Mouse (Mus musculus) hindbrain, postnatal 0 days (tissue): ENCODE measurements at regions not wholly inside any gene's neighbourhood (a gene's known extent, or its start where the extent isn't known, plus 50 kb on each side); places are given as distances from the start of the nearest gene placed in this dataset.

Source experiments
- ATAC-seq: fragments of 200-750 bp; cut with Nextera tagmentation; 2 replicates; pipeline ENCODE4 v1.8.0; 2017; ENCODE audit warnings: mild to moderate bottlenecking, moderate TSS enrichment, moderate library complexity
- DNase-seq: peaks from one replicate; pipeline ENCODE4 v3.0.0-alpha.2; 2015; ENCODE audit warnings: low spot score
- H3K27ac ChIP-seq: fragments of 300-500 bp; sonication (generic); 2 replicates; pipeline ENCODE4 v1.5.1; 2014; ENCODE audit warnings: mild to moderate bottlenecking
- H3K27me3 ChIP-seq: fragments of 300-500 bp; sonication (generic); 2 replicates; pipeline ENCODE4 v1.6.1; 2014; ENCODE audit warnings: low read length, mixed read lengths; ENCODE audit not compliant: insufficient read depth
- H3K36me3 ChIP-seq: fragments of 300-500 bp; sonication (generic); 2 replicates; pipeline ENCODE4 v1.6.1; 2014; ENCODE audit warnings: low read length, mixed read lengths; ENCODE audit not compliant: insufficient read depth
- H3K4me1 ChIP-seq: fragments of 300-500 bp; sonication (generic); 2 replicates; pipeline ENCODE4 v1.6.1; 2014; ENCODE audit warnings: antibody characterized with exemption, low read length, mixed read lengths; ENCODE audit not compliant: insufficient read depth
- H3K4me2 ChIP-seq: fragments of 300-500 bp; sonication (generic); 2 replicates; pipeline ENCODE4 v1.6.1; 2014; ENCODE audit warnings: low read depth, mild to moderate bottlenecking, low read length, moderate library complexity, mixed read lengths
- H3K4me3 ChIP-seq: fragments of 300-500 bp; sonication (generic); 2 replicates; pipeline ENCODE4 v1.5.1; 2014; ENCODE audit warnings: low read length
- H3K9ac ChIP-seq: fragments of 300-500 bp; sonication (generic); replicated peaks from 2 replicates; pipeline ENCODE4 v1.6.1; 2014; ENCODE audit warnings: mild to moderate bottlenecking, low read length, moderate library complexity, mixed read lengths
- H3K9me3 ChIP-seq: fragments of 300-500 bp; sonication (generic); 2 replicates; pipeline ENCODE4 v1.6.1; 2016; ENCODE audit warnings: low read length, mixed read lengths
- CTCF ChIP-seq: IDR thresholded peaks from 2 replicates; pipeline ENCODE4 v1.5.1; 2016; ENCODE audit warnings: antibody characterized with exemption, control low read depth, low read depth
- WGBS: fragments of 180-500 bp; shearing (Covaris S2); extraction: QIAGEN DNeasy Blood & Tissue Kit; methylation state at CpG from one replicate; pipeline ENCODE4 v1.1.7; 2014; 5-methylcytosine and 5-hydroxymethylcytosine counted together

GRCm38 (mm10) chr14:89242159-89242558 lies 771.0 kb upstream of the Pcdh20 start:
- no peak overlapping the region for H3K4me2 ChIP-seq
- no peaks in the 10 kb centered on the region for H3K9me3 ChIP-seq
- no peak overlapping the region for H3K27ac ChIP-seq
- WGBS: 89% methylated on average over 1 of the region's 1 CpGs
- no peaks in the 10 kb centered on the region for H3K4me1 ChIP-seq
- H3K9ac ChIP-seq: no peak overlapping the region
- no peak for TF ChIP-seq CTCF
- no peak overlapping the region for H3K4me3 ChIP-seq
- ATAC-seq: no peak
- no peak for DNase-seq
- no peaks in the 10 kb centered on the region for H3K27me3 ChIP-seq
- H3K36me3 ChIP-seq: no peaks in the 10 kb centered on the region

- Histone ChIP-seq H3K9ac (no peak overlapping the region), H3K27ac (no peak overlapping the region), H3K4me1 (no peaks in the 10 kb centered on the region), H3K9me3 (no peaks in the 10 kb centered on the region), H3K4me2 (no peak overlapping the region), H3K27me3 (no peaks in the 10 kb centered on the region), H3K4me3 (no peak overlapping the region), H3K36me3 (no peaks in the 10 kb centered on the region)
- DNase-seq (no peak), ATAC-seq (no peak)
- TF ChIP-seq CTCF: no peak
- 84% methylated on average over 3 of the region's 3 CpGs for WGBS
Observed at GRCm38 (mm10) chr14:89236501-89236900, 765.3 kb upstream of the Pcdh20 start.

GRCm38 (mm10) chr14:89230482-89230881 lies 759.3 kb upstream of the Pcdh20 start:
- H3K27ac ChIP-seq: no peak overlapping the region
- no peak for TF ChIP-seq CTCF

GRCm38 (mm10) chr14:89217390-89217789 lies 746.2 kb upstream of the Pcdh20 start:
- no peak for TF ChIP-seq CTCF
- Histone ChIP-seq H3K9ac (no peak overlapping the region), H3K4me2 (no peak overlapping the region), H3K9me3 (no peaks in the 10 kb centered on the region), H3K27ac (no peak overlapping the region), H3K36me3 (no peaks in the 10 kb centered on the region), H3K27me3 (no peaks in the 10 kb centered on the region), H3K4me3 (no peak overlapping the region), H3K4me1 (no peaks in the 10 kb centered on the region)
- DNase-seq (no peak), ATAC-seq (no peak)
- WGBS: 32% methylated on average over 1 of the region's 1 CpGs

More at GRCm38 (mm10) chr14:89230482-89230881, 759.3 kb upstream of the Pcdh20 start:
- ATAC-seq (no peak), DNase-seq (no peak)
- Histone ChIP-seq H3K27me3 (no peaks in the 10 kb centered on the region), H3K36me3 (no peaks in the 10 kb centered on the region), H3K4me3 (no peak overlapping the region), H3K4me2 (peak overlapping the region; percentile 33), H3K9me3 (no peaks in the 10 kb centered on the region), H3K4me1 (no peaks in the 10 kb centered on the region), H3K9ac (no peak overlapping the region)
- WGBS: 39% methylated on average over 8 of the region's 8 CpGs

- peak; percentile 79 for DNase-seq
- Histone ChIP-seq H3K27me3 (no peaks in the 10 kb centered on the region), H3K4me2 (no peak overlapping the region), H3K9me3 (no peaks in the 10 kb centered on the region), H3K27ac (no peak overlapping the region), H3K9ac (no peak overlapping the region), H3K36me3 (no peaks in the 10 kb centered on the region), H3K4me1 (no peaks in the 10 kb centered on the region), H3K4me3 (no peak overlapping the region)
- 31% methylated on average over 2 of the region's 2 CpGs for WGBS
- ATAC-seq: no peak
- TF ChIP-seq CTCF: peak; percentile 68
Observed at GRCm38 (mm10) chr14:89181386-89181979, 710.3 kb upstream of the Pcdh20 start.

- Histone ChIP-seq H3K4me2 (no peak overlapping the region), H3K9ac (no peak overlapping the region), H3K27ac (no peak overlapping the region), H3K27me3 (no peaks in the 10 kb centered on the region), H3K36me3 (no peaks in the 10 kb centered on the region), H3K4me1 (no peaks in the 10 kb centered on the region), H3K9me3 (no peaks in the 10 kb centered on the region), H3K4me3 (no peak overlapping the region)
- WGBS: 48% methylated on average over 3 of the region's 3 CpGs
- DNase-seq (peak; percentile 3), ATAC-seq (no peak)
- no peak for TF ChIP-seq CTCF
Observed at GRCm38 (mm10) chr14:89142994-89143686, 671.9 kb upstream of the Pcdh20 start.

GRCm38 (mm10) chr14:89099296-89099695 lies 628.1 kb upstream of the Pcdh20 start:
- no peaks in the 10 kb centered on the region for H3K9me3 ChIP-seq
- TF ChIP-seq CTCF: no peak
- 21% methylated on average over 4 of the region's 4 CpGs for WGBS
- DNase-seq: peak; percentile 68
- no peak overlapping the region for H3K4me2 ChIP-seq
- no peaks in the 10 kb centered on the region for H3K36me3 ChIP-seq
- no peak overlapping the region for H3K27ac ChIP-seq
- no peak overlapping the region for H3K9ac ChIP-seq
- no peaks in the 10 kb centered on the region for H3K4me1 ChIP-seq
- no peaks in the 10 kb centered on the region for H3K27me3 ChIP-seq
- H3K4me3 ChIP-seq: no peak overlapping the region
- no peak for ATAC-seq
